Mouse (Mus musculus) cerebellum, postnatal 36 days (tissue): ENCODE data around the gene Sephs2.
"Not testable (repeated sequence)": the region's sequence is repeated elsewhere in the genome, so short reads cannot be mapped to it uniquely, and the experiment has no call there.

Experiments used
- DNase-seq, 2 experiments: peaks; one replicate each; pipeline ENCODE4 v3.0.0; 2021 to 2022; ENCODE audit warnings: mixed read lengths in 2 of 2

Gene Sephs2

DNA sequence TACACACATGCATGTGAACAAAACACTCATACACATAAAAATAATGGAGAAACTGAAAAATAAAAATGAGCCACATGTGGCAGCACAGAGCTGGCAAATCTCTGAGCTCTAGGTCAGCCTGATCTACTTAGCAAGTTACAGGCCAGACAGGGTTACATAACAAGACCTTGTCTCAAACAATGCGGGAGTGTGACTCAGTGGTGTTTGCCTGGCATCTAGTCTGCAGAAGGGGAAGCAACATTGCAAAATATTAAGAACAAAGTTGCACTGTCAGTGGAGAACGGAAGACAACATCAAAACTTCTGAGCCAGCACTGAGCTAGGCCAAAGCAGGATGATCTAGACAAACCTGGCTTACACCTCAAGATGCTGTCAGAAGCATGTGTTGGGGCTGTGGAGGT lies 3.6 kb downstream of the Sephs2 start:
- no peak for DNase-seq

DNA sequence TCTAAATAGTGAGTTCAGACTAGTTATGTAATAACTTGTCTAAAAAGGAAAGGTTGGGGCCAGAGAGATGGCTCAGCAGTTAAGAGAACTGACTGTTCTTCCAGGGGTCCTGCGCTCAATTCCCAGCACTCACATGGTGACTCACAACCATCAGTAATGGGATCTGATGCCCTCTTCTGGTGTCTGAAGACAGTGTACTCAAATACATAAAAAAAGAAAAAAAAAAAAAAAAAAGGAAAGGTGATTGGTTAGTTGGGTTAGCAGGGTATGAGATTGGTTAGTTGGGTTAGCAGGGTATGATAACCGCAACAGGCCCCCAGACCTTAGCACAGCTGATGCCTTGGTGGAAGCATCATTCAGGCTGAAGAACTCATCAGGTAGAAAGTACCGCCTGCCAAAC lies 10.3 kb downstream of the Sephs2 start:
- no peak for DNase-seq

DNA sequence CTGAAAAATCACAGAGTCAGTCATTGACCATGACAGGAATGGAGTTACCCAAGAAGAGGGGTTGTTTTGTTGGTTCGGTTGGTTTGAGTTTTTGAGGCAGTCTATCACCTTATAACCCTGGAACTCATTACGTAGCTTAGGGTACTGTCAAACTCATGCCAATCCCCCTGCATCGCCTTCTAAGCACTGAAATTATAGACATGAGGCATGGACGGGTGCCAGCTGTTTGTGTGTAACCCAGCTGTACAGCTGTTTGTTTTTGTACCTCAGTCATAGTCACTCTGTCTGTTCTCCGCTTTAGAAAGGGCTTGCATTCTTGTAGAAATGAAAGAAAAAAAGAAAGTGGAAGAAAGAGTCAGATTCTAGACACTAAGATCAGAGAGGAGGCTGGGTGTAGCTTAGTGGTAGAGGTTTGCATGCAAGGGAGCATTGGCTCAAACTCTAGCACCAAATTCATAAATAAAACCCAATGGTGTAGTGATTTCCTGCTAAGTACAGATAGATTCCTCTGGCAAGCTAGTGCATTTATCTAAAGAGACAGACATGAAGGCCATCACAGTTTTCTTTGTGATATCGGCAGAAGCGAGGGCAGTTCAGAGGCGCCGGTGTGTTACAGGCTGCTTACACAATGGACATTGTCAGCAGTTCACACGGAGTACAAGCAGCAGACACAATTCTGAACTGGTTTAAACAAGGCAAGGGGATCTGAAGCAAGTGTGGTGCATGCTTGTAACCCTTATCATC lies 11.5 kb downstream of the Sephs2 start:
- no peak for DNase-seq

DNA sequence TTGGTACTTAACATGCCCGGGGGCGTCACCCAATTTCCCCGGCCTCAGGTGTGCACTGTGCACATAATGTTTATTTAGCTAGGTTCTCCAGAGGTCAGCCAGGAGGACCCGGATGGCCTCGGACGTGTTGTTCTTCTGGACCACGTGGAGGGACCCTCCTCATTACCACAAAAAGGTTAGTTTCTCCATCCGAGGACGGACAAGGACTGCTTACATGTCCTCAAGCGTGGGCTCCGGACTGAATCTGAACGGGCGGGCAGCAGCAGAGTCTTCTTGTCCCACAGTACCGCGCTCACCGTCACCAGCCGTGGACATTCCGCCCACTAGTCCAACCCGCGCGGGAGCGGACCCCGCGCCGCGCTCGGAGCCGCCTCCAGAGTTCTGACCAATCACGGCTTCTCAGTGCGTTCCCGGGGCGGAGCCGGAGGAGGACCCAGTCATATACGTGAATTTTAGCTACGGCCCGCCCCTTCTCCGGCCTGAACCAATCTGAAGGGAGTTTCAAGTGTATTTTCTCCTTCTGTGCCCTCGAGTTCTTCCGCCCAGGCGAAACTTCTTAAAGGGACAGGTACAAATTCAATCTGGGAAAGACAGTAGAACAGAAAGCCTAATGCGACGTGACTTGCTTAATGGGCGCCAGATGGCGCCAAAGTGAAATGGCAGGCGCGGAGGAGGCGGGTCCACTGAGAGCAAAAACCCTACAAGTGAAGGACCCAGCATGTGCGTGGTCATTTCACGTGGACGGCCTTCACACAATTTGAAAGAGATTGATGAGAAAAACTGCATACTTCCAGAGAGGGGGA lies 13.3 kb downstream of the Sephs2 start, which contains the start of gene Dctpp1:
Gene Dctpp1, minus strand, starts transcription at position 401 of the 803 bp plus-strand sequence.
- peak; percentile 97 to 98 for DNase-seq

DNA sequence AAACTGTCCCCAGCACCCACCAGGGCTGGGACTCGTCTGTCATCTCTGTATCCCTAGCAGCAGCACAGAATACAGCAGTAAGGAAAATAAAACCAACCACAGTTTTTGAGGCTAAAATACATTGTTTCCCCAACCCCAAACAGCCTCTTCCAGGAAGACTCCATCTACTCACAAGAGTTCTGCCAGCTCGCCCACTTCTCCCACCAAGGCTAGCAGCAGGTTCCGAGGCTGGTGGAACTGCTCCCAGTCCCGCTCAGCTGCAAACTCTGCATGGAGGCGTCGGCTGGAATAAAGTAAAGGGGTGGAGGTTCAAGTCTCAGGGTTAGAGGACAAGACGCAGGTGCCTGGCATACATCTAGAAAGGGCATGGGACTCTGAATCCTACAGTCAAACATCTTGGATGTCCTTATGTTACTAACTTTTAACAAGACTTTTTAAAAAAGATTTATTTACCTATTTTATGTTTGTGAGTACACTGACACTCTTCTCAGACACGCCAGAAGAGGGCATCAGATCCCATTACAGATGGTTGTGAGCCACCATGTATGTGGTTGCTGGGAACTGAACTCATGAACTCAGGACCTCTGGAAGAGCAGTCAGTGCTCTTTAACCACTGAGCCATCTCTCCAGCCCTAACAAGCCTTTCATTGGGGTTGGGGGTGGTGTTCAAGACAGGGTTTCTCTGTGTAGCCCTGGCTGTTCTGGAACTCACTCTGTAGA lies 14.5 kb downstream of the Sephs2 start:
- no peak for DNase-seq

DNA sequence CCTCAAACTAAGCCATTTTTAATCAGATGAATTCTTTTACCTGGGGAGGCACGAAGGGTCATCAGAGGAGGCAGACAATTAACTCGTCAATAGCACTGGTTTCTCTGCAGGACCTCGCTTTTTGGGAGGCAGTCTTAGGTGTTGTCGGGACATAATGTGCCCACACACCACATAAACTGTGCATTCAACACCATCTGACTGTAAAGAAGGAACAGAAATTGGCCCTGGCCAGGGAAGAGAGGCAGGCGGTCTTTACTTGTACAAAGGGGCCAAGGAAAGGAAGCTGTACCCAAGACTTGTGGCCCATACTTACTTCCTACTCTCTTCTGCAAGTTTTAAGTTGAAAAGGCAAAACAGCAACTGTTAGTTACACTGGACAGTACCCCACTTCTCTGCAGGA lies 17.3 kb downstream of the Sephs2 start:
- no peak for DNase-seq

DNA sequence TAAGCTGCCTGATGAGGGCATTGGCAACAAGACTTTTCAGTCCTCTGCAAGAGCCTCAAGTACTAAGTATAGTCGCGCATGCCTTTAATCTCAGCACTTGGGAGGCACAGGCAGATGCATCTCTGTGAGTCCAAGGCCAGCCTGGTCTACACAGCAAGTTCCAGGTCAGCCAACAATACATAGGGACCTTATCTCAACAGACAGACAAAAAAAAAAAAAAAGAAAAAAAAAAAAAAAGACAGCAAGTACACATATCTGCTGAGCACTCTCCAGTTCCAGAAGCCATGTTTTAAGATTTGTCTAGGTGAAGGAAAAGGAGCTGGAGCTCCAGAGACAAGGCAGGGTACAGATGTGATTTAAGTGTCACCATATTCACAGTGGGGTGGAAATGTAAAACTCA lies 17.9 kb downstream of the Sephs2 start:
- DNase-seq = no peak

DNA sequence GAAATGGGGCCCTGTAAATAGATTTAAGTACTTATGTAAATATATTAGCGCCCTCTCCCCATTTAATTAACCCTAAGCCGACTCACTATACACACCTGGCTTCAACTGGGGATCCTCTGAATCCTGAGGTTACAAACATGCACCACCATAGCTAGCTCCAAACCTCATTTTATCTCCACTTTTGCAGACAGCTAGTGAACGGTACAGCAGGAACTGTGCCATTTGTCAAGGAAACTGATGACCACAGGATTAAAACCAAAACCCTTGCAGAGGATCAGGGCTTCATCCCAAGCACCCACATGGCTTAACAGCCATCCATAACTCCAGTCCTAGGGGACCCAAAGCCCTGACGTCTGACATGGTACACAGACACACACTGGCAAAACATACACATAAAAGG lies 18.8 kb downstream of the Sephs2 start:
- no peak for DNase-seq

DNA sequence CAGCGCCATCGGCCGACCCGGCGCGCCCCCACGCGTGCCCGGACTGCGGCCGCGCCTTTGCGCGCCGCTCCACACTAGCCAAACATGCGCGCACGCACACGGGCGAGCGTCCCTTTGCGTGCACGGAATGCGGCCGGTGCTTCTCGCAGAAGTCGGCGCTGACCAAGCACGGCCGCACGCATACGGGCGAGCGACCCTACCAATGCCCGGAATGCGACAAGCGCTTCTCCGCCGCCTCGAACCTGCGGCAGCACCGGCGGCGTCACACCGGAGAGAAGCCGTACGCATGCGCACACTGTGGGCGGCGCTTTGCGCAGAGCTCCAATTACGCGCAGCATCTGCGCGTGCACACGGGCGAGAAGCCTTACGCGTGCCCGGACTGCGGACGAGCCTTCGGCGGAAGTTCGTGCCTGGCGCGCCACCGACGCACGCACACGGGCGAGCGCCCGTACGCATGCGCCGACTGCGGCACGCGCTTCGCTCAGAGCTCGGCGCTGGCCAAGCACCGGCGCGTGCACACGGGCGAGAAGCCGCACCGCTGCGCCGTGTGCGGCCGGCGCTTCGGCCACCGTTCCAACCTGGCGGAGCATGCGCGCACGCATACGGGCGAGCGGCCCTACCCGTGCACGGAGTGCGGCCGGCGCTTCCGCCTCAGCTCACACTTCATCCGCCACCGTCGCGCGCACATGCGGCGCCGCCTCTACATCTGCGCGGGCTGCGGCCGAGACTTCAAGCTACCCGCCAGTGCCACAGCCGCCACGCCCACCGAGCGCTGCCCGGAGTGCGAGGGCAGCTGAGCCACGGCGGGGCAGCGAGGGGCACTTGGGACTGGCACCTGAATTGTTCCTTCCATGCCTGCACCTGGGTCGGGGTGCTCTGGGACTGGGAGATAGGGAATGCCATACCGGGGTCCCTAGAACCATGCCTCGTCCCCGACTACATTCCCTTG lies 19.8 kb downstream of the Sephs2 start:
- DNase-seq = peak; percentile 95 to 96

DNA sequence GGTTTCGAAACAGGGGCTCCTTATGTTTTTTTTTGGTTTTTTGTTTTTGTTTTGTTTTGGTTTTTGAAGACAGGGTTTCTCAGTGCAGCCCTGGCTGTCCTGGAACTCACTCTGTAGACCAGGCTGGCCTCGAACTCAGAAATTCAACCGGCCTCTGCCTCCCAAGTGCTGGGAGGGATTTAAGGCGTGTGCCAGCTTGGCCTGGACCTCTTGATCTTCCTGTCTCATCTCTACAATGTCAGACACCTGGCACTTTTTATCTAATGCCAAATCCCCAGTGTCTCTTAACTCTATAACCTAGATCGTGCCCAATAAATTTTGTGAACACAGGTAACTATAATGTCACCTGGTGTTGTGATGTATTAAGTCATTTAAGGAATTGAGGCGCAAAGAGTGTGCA lies 20.5 kb downstream of the Sephs2 start:
- DNase-seq = peak in 1 of 2 experiments; percentile 29

DNA sequence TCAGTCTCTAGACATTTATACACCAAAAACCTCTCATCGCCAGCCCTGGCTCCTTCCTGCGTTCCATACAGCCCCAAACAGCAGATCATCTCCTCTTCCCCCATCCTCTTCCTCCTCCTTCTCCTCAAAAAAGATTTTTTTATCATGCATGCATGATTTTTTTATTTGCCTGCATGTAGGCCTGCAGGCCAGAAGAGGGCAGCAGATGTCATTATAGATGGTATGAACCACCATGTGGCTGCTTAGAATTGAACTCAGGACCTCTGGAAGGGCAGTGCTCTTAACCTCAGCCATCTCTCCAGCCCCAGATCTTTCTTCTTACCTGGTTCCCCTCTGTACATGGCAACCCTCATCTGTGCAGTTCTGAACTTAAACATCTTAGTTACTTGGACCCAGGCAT lies 21.4 kb downstream of the Sephs2 start:
- DNase-seq = no peak

DNA sequence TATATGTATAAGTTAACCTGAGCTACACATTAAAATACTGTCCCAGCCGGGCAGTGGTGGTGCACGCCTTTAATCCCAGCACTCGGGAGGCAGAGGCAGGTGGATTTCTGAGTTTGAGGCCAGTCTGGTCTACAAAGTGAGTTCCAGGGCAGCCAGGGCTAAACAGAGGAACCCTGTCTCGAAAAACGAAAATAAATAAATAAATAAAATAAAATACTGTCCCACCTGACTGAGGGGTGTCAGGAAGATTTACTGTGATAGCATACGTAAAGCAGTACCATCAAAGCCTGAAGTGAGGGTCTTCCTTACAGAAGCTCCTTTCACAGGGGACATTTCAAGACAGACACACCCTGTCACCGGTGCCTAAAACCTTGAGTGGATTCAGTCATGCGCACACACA lies 23.3 kb downstream of the Sephs2 start:
- not testable (repeated sequence) for DNase-seq

DNA sequence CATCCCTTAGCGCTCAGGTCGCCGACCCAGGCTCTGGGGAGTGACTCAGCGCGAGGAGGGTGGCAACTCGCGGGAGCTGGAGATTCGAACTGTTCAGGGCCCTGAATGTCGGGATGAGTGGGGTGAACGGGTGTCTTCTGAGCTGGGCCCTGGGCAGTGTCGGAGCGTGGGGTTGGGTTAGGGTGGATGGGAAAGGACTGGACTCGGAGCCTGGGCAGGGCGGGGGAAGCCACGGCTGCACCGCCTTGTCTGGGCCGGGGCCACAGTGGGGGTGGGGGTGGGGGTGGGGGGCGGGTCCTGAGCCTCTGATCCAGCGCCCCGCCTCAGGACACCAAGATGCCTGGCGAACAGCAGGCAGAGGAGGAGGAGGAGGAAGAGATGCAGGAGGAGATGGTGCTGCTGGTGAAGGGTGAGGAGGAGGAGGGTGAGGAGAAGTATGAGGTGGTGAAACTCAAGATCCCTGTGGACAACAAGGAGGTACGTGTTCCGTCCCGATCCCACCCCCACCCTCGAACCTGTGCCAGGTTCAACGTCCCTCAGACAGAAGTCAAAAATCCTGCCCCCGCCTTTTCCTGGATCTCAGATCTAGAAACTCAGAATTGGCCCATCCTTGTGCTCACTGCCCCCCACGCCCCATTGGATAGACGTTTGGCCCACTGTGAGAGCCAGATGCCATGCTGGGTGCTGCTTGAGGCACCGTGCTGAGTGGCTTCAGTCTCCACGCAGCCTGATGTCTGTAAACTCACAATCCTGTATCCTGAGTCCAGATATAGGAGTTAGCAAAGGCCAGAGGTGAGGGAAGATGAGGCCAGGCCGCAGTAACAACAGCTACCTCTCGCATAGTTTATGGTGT lies 29.0 kb downstream of the Sephs2 start:
- DNase-seq = peak in 1 of 2 experiments; percentile 18

DNA sequence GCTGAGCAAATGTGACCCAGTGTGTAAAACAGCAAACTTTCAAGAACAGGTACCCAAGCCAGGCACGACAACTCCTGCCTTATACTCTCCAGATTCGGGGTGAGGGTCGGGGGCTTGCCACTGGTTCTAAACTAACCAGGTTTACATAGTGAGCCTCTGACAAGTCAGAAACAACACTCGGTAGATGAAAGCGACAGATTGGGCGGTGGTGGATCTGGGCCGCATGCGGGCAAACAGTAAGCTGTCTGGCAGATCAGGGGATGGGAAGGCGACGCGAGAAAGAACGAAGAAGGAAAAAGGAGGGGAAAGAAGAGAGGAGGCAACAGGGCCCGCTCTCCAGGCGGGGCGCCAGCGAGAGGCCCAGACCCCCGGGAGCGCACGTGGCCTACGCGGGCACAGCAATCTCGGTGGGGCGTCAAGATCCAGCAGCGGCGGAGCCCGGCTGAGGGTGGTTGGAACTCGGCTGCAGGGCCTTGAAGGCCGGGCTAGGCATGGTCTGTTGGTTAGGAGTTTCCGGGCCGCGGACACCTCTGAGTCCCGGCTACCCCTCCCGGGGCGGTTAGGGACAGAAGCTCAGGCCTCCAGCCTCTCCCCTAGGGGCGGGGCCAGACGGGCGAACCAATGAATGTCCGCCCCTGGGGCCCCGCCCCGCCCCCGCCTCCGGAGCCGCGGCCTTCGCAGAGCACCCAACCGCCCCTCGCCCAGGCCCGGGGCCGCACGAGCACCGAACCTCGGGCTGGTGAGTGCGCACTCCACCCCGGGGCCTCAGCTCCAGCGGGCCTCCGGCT lies 29.8 kb downstream of the Sephs2 start, which contains the start of gene Zfp771:
Gene Zfp771, plus strand, starts transcription at position 405 of the 788 bp plus-strand sequence.
- DNase-seq = peak; percentile 92 to 98

DNA sequence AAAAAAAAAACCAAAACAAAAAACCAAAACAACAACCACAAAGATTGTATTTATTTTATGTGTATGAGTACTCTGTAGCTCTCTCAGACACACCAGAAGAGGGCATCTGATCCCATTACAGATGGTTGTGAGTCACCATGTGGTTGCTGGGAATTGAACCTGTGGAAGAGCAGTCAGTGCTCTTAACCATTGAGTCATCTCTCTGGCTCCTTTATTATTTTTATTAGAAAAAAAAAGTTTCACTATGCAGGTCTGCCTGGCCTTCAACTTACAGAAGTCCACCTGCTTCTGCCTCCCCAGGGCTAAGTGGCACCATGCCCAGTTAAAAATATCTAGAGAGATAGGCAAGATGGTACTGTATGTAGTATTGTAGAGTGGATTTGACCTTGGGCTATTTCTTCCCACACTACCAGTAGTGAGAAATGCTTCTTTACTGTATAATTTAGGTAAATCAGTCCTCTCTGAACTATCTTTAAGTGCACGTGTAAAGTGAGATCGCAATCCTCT lies 30.4 kb downstream of the Sephs2 start:
- DNase-seq = no peak

DNA sequence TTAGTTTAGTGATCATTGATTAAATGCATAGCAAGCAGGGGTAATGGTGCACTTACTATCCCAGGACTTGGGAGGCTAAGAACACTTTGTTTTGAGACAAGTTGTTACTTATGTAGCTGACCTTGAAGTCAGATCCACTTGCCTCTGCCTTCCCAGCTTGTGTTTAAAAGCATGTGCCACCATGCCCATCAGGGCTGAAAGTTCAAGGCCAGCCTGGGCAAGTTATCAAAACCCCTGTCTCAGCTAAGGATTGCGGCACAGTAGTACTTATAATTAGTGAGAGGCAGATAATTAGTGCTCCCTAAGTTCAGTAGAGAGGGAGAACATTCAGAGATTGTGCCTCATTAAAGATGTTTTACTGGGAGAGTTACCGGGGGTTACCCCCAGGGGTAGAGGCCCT lies 39.1 kb downstream of the Sephs2 start:
- DNase-seq = no peak

DNA sequence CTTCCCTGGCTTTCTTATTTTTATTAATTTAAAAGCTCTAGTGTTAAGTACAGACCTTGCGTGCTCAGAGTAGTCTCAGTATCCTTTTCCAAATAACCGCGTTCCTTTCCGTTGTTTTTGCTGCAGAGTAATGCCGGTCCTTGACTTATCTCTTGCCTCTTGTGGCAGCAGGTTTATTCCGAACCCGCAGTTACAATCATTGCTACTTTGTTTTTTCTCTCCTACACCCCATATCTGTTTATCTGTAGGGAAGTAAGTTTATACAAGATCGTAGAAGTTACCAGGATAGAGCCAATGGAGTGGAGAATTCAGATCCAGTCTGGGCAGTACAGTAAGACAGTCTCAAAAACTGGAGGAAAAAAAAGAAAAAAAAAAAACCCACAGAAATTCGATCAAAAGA lies 40.1 kb downstream of the Sephs2 start:
- no peak for DNase-seq

DNA sequence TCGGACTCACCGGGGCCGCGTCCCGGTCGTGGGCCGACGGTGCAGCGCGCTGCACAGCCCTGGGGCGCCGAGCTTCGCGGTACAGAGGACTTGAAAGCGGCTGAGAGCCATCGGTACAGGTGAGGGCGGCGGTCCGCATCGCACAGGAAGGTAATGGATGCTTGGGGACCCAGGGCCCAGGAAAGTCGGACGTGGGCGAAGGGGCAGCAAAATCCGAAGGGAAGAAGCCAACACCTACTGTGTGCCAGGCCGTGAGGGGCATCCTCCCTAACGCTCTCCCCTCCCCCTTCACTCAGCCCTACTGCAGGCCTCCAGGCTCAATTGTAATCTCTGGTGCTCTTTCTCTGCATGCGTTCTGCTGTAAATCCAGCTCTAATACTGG lies 40.5 kb downstream of the Sephs2 start:
- no peak for DNase-seq

DNA sequence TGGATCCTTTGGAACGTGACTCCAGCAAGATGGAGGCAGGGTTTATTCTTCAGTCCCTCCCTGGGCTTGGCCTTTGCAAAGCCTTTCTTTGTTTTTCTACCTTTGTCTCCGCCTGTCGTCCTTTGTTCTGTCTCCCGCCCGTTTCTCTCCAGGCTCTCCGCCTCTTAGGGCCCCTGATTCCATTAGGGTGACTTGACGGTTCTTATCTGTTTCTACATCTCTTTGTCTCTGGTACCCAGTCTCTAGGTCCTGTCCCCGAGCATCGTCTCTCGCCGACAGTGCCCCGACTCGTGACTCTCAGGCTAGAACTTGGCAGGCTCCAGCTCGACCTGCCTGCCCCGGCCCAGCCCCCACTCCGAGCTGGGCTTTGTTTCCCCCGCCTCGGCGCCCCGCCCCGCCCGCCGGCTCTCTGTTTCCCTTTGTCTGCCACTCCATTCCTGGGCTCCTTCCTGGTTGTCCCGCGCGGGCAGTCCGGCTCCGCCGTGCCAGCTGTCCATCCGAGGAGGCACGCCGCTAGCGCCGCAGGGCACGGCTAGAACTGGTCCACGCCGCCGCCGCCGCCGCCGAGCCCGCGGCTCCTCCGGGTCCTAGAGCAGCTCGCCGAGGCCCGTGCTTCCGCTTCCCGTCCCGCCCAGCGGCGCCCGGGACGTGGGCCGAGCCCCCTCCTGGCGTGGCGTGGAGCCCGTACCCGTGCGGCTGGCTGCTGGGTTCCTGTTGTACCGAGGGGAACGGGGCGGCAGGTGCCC lies 41.1 kb downstream of the Sephs2 start, which contains the start of the genes Zfp553 and Sept1:
Gene Zfp553, plus strand, starts transcription at position 440 of the 746 bp plus-strand sequence.
Gene Sept1, minus strand, starts transcription at position 509 of the 746 bp plus-strand sequence.
- DNase-seq = peak; percentile 86 to 89
